Mouse (Mus musculus) heart, postnatal 4 days (tissue): Measurements from ENCODE around the gene Fam178b. TPM values are rescaled to one million over a fixed set of nuclear protein-coding genes. Genes with fewer than 3 reads are reported as not detected.
"Not testable (repeated sequence)": the region's sequence is repeated elsewhere in the genome, so short reads cannot be mapped to it uniquely, and the experiment has no call there.

Source experiments
- DNase-seq: peaks from one replicate; pipeline ENCODE4 v3.0.0; 2021
- total RNA-seq, 2 experiments: library from RNA; stranded (reverse); gene quantifications; 2 replicates each; pipeline ENCODE4 v1.2.3; 2021

Fam178b gene
- total RNA-seq, 2 experiments from 2014 or later: 0.54 to 0.79 TPM

DNA sequence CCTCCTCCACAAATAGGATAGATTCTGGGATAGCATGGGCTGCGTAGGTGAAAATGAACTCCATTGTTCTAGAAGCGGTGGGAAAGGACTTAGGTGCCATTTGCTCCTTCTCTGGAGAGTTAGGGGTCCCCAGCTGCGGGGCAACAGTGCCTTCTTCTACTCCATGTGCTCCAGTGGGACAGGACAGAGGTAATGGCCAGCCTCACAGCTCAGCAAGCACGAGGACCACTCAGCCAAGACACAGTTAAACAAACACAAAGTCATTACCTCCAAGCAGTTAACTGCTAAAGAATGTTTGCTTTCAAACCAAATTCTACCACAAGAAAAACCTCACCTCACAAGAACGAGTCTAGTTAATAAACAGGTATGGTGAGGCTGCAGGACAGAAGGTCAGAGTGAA is 57.5 kb downstream of the Fam178b start:
- no peak for DNase-seq

DNA sequence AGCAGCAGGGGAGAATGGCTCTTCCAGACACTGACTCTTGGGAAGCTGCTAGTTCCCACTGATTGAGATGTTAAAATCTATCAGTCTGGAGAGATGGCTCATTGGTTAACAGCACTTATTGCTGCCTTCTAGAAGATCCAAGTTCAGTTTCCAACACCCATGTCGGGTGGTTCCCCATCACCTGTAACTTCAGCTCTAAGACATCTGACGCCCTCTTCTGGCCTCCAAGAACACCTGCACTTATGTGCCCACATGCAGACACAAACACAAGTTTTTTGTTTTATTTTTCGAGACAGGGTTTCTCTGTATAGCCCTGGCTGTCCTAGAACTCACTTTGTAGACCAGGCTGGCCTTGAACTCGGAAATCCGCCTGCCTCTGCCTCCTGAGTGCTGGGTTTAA is 67.0 kb downstream of the Fam178b start:
- DNase-seq: not testable (repeated sequence)

GRCm38 (mm10) chr1:36615188-36615587 is 67.8 kb downstream of the Fam178b start:
- DNase-seq: no peak

DNA sequence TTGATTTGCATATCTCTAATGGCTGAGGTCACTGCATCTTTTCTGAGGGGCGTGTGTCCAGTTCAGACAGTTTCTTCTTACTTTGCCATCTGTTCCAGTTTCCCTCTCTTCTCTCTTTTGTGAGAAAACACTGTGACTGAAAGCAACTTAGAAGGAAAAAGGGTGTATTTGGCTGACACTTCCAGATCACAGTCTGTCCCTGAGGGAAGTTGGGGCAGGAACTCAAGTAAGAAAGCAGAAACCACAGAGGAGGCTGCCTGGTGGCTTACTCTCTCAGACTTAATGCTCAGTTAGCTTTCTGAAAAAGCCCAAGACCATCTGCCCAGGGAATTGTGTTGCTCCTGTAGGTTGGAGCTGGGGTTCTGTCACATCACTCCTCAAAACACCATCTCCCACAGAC is 68.4 kb downstream of the Fam178b start:
- DNase-seq: no peak

GRCm38 (mm10) chr1:36613374-36613895 is 69.5 kb downstream of the Fam178b start:
- no peak for DNase-seq

GRCm38 (mm10) chr1:36612362-36612761 is 70.6 kb downstream of the Fam178b start:
- no peak for DNase-seq

DNA sequence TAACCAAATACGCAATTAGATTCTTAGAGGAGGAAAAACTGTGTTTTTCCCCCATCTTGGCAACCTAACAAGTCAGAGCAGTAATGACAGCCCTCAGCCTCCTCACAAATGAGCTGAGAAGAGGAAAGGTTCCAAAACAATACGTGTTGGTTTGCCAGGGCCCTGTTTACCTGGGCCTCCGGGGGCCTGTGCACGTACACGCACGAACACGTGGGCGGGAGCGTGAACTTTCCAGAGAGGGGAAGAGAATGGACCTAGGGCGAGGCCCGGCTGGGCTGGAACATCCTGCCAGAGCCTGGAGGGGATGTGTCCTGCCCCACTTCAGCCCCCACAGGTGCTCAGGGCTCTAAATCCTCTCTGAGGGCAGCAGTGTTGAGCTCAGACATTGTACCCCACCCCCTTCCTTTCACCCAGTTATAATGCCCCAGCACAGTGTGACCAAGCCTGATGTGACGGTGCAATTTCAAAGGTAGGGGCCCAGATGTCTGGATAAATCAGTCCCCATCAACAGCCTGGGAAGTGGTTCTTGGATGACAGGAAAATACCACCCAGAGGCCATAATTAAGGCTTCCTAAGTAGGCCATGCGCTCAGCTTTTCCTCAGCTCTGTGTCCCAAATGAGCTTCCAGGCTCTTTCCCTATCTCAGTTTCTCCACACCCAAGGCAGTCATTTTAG is 71.4 kb downstream of the Fam178b start:
- DNase-seq: no peak

- DNase-seq: no peak
Observed at GRCm38 (mm10) chr1:36608211-36608610, 74.8 kb downstream of the Fam178b start.

- DNase-seq: peak; percentile 49
Observed at GRCm38 (mm10) chr1:36606951-36607350, 76.0 kb downstream of the Fam178b start.

DNA sequence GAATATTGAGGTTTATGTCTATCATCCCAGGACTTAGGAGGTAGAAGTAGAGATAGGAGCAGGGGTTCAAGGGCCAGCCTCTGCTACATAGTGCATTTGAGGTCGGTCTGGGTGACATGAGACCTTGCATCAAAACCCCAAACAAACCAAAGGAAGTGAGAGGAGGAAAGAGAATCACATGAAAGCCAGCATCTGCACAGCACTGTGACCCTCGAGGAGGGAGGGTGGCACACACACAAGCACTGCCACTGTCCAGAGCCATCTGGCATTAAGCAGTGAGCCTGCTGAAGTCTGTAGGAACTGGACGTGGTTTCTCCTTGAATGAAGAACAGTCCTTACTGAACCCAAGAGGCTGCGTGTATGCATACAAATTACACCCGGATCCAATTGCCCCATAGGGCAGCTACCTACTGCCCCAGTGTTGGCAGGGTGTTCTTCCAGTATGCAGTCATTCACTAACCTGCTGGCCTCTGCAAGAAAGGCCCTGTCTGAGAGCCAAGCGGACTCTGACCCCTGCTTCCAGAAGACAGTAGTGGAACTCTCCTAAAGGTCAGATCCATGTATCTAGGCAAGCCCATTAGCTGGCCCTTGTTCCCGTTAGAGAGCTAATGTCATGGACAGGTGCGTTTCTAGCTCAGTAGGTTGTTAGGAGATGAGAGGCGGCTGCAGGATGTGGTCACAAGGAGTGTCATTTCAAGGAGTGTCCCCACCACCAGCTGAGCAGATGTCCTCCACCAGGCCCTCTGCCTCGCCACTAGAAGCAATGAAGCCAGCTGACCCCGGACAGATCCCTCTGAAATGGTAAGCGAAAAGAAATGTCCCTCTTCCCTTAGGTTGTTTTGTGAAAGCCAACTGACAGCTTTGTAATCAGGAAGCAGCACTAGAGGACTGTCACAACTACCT is 78.5 kb downstream of the Fam178b start:
- DNase-seq: no peak

DNA sequence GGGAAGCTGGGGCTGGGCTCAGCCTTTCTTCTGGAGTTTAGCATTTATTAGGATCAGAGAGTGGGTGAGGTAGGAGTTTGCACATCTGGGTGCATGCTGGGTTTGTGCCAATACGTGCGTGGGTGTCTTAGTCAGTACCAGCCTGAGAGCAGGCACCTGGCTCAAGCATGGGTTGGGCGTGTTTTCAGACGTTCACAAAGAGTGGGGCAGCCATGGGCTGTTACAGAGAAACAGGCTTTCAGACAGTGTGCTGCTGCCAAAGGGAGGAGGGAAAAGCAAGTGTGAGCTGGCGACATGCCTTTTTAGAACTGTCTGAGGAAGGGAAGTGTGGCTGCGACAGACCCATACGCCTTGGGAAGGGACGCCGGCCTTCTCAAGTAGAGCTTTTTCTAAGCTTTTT is 79.6 kb downstream of the Fam178b start:
- DNase-seq: peak; percentile 65

DNA sequence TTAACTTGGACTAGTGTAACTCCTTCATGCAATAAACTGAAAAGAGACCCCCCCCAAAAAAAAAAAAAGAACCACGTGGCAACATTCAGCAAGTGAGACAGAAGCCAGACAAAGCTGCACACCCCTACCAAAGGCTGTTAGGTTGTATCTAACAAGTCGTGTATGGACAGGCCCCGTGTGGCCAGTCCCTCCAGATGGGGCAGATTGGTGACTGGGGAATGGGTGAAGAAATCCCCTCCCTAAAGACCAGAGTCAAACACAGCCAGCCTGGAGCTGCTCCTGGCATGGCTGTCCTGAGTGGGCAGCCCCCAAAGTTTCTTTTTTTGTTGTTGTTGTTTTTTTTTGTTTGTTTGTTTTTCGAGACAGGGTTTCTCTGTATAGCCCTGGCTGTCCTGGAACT is 80.7 kb downstream of the Fam178b start:
- DNase-seq: no peak

DNA sequence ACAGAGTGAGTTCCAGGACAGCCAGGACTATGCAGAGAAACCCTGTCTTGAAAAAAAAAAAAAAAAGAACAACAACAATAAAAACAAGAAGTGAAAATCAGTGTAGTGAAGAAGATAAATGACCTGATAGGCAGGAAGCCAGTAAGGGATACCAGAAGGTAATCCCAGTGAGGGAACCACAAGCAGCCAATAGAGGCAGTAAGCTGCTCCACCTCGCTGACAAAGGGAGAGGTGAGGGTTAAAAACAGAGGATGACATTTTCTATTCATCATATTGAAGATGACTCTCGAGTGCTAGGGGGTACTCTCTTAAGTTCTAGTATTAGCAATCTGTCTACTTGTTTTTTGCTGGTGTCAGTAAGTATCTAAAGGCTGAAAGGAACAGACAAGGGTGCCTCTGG is 84.6 kb downstream of the Fam178b start:
- DNase-seq: no peak

DNA sequence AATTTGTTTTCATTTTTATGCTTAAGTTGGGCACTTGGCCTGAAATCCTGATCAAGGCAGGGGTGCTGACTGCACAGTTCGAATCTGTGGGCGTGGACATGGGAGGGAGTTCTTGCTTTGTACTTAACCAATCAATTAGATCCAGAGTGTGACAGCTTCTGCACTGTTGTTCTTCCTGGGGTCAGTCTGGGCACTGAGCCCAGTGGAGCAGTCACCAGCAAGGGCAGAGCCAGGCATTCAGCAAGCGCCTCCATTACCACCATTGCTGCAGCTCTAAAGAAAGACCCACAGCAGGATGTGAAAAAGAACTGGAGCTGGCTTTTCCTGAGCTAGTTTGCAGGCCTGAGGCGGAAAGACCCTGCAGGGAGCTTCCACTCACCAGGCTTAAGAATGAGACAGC is 86.9 kb downstream of the Fam178b start:
- DNase-seq: peak; percentile 66

DNA sequence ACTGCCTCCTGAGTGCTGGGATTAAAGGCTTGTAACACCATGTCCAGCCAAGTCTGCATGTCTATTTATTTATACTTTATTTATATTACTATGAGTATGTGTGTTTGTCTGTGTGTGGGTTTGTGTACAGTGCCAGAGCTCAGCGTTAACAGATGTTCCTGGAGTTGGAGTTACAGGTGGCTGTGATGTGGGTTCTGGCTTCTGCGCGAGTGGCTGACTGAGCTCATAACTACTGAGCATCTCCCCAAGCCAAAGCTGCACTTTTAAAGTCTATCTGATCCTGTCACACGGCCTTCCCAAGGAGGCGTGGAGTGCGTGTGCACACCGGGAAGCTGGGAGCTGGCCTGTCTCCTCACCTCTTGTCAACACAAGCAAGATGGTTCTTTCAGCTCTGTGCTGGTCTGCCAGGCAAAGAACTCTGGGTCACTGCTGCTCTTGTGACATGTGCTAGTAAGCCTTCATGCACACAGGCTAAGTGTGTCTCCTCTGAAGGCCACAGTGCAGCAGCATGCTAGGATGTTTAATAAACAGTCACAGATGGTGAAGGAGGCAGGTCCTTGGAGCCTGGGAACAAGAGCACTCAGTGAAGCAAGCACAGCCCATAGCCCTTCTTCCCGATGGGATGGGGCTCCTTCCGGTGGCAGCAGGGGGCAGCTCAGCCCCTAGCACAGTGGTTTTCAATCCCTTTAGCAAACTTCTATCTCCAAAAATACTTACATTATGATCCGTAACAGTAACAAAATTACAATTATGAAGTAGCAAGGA is 87.6 kb downstream of the Fam178b start:
- no peak for DNase-seq

GRCm38 (mm10) chr1:36593099-36593498 is 89.9 kb downstream of the Fam178b start:
- DNase-seq: no peak

DNA sequence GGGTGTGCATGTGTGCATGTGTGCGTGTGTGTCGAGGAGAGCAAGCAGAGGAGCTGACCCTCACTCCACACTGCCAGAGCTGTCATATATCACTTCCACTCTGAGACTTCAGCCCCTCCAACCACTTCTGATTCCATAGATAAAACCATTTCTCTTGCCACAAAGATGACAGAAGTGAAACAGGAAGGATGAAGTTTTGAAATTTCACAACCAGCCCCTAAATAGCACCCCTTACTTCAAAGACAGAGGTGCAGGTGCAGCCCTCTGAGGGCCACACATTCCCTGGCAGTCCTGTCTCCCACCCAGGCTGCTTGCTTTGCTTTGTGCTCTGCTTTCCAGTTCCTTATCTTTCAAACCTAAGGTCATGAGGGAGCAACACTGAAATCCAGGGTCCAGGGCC is 91.6 kb downstream of the Fam178b start:
- DNase-seq: no peak

- no peak for DNase-seq
Observed at GRCm38 (mm10) chr1:36590664-36591063, 92.3 kb downstream of the Fam178b start.

DNA sequence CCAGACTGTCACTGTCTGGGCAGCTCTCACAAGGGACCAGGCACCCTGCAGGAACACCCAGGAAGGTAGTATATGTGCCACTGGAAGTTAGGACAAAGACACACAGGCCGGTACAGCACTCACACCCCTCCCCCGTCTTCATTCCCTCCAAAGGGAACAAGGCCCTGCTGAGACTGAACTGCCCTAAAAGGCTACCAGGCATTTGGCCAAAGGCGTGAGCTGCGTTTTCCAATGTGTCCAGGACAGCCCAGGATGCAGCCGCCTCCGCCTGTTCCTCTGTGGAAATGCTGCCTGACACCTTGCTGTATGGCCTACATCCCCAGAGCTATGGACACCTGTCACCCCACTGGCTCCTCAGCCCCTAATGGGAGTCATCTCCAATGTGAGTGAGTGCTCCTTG is 93.5 kb downstream of the Fam178b start:
- peak; percentile 85 for DNase-seq

DNA sequence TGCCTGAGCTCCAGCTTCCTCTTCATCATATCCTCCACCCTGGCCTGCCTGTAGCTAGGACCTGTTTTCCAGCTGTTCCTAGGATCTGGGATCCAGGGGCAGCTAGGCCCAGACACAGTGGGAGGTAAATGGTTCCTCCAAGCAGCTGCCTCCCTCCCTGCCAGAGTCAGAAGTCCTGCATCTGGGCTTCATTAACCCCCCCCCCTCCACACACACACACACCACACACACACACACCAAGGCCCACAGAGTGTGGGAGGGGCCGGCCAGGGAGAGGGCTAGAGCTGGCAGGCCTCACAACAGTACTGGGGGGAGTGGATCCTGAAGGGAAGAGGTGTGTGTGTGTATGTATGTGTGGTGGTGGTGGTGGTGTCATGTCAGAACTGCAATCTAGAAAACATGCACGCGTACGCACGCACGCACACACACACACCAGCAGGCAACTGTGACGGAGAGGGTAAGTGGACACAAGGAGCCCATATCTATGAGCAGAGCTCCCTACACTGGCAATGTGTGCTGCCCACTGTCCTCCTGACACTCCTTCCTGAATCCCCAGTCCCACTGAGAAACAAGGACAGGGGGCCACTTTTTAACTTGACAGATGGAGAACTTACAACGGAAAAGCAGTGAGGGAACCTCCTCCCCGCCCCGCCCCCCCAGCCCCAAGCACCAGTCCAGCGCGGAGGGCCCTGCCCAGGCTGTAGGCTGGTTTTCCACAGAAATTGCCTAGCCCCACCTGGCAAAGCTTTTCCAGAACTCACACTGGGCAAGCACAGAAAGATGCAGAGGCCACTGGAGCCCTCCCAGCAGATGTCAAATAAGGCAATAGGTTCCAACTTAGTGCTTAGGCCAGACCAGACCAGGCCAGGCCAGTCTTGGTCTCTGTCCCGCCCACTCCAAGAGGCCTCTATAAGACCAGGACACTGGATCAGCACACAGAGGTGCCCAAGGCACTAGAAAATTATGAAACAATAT is 94.2 kb downstream of the Fam178b start:
- peak; percentile 65 for DNase-seq

DNA sequence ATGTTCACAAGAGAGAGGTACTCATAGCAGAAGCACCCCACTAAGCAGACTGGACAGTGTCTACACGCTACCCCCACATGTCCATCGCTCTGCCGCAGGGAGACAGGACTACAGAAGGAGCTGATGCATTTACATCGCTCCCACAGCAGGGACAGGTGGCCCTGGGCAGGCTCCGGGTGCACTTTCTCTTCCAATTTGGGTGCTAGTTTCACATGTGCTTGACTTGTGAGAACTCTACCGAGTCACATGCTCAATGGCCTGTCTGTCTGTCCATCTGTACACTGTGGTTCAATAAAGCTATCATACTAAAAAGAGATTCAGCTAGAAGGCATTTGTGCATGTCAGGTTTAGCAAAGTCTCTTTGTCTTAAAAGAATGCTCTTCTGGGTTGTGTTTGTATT is 95.1 kb downstream of the Fam178b start:
- no peak for DNase-seq

DNA sequence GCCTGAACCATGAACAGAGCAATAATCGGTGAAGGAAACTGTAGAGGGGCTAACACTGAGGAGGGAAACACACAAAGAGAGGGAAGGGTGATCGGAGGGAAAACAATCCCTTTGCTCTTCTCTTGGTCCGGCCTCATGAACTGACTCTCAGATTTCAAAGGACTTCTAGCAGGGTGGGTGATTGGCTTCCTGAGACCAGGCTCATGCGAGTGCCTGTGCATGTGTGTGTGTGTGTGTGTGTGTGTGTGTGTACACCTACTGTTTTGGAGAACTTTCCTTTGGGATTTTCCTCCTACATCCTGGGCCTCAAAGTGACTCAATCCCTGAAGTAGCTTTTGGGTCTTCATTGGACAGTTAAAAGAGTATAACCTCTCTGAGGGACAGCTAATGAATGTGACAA is 96.7 kb downstream of the Fam178b start:
- DNase-seq: no peak
